Mouse (Mus musculus) midbrain, embryonic 12.5 days (tissue): Measurements from ENCODE around the gene Anapc5. TPM values are rescaled to one million over a fixed set of nuclear protein-coding genes. Genes with fewer than 3 reads are reported as not detected.

Source experiments
- ATAC-seq: fragments of 200-750 bp; cut with Nextera tagmentation; 2 replicates; pipeline ENCODE4 v1.8.0; 2017; ENCODE audit warnings: low read depth, moderate TSS enrichment, moderate library complexity; ENCODE audit not compliant: low FRiP score
- H3K27ac ChIP-seq: fragments of 300-500 bp; sonication (generic); replicated peaks from 2 replicates; pipeline ENCODE4 v1.5.1; 2016; ENCODE audit warnings: mild to moderate bottlenecking
- H3K27me3 ChIP-seq: fragments of 300-500 bp; sonication (generic); 2 replicates; pipeline ENCODE4 v1.6.1; 2016; ENCODE audit warnings: mild to moderate bottlenecking
- H3K36me3 ChIP-seq: fragments of 300-500 bp; sonication (generic); 2 replicates; pipeline ENCODE4 v1.6.1; 2016
- H3K4me1 ChIP-seq: fragments of 300-500 bp; sonication (generic); 2 replicates; pipeline ENCODE4 v1.6.1; 2016
- H3K4me2 ChIP-seq: fragments of 300-500 bp; sonication (generic); replicated peaks from 2 replicates; pipeline ENCODE4 v1.6.1; 2016; ENCODE audit warnings: mild to moderate bottlenecking, moderate library complexity
- H3K4me3 ChIP-seq: fragments of 300-500 bp; sonication (generic); 2 replicates; pipeline ENCODE4 v1.5.1; 2016; ENCODE audit warnings: mild to moderate bottlenecking
- H3K9ac ChIP-seq: fragments of 300-500 bp; sonication (generic); replicated peaks from 2 replicates; pipeline ENCODE4 v1.6.1; 2016; ENCODE audit warnings: mild to moderate bottlenecking, moderate library complexity
- H3K9me3 ChIP-seq: fragments of 300-500 bp; sonication (generic); 2 replicates; pipeline ENCODE4 v1.6.1; 2016; ENCODE audit warnings: mild to moderate bottlenecking
- WGBS: fragments of 180-500 bp; shearing (Covaris S2); methylation state at CpG from one replicate; pipeline ENCODE4 v1.1.7; 2016; 5-methylcytosine and 5-hydroxymethylcytosine counted together
- polyA plus RNA-seq: library from polyadenylated mRNA; unstranded; fragments of >200 nt; fragmentation: Nextera tagmentation; extraction: Ambion mirVana; gene quantifications from 2 replicates; pipeline ENCODE4 v1.2.1, GENCODE M21; 2016

Anapc5 gene
- polyA plus RNA-seq, 1 experiment from 2014 or later, result 542 TPM

DNA sequence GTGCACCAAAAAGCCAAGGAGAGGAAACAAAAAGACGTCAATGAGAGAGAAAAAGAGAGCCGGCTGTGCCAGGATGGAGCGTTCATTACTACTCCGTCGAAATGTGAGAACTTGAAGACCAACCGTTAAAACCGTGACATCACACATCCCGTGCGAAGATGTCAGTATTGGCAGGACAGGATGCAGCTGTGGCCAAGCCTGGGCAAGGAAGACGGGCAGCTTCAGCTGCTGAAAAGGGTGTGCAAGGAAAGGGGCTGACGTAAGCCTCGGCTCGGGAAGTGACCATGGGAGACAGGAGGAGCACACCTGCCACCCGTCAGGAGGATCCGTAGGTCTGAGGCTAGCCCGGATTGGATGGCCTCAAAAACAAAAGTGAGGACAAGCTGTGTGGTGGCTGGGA, 66.7 kb downstream of the Anapc5 start:
- Histone ChIP-seq H3K4me1 (no peaks in the 10 kb centered on the region), H3K27me3 (no peaks in the 10 kb centered on the region), H3K9me3 (no peaks in the 10 kb centered on the region), H3K9ac (no peak overlapping the region), H3K4me3 (no peak overlapping the region), H3K4me2 (no peak overlapping the region), H3K36me3 (peaks cover 42% of the 10 kb centered on the region), H3K27ac (no peak overlapping the region)
- no peak for ATAC-seq
- WGBS, result 92% methylated on average over 16 of the region's 16 CpGs

DNA sequence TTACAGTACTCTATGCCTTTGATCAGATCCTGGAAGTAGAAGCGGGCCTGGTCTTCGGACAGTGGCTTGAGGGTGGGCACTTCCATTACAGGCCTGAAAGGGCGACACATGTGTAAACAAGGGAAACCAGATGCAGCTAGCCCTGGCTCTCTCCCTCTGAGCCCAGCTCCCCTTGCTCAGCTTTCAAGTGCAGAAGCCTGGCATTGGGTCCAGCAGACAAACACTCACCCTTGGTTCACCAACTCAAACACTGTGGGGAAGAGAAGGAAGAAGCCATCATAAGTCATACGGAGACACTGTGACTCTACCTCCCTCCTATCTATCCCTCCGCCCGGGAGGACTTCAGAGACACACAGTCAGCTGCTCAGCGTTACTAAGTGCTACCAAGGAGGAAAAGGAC, 73.2 kb downstream of the Anapc5 start:
- Histone ChIP-seq H3K9me3 (no peaks in the 10 kb centered on the region), H3K27me3 (no peaks in the 10 kb centered on the region), H3K4me2 (no peak overlapping the region), H3K36me3 (peaks cover 39% of the 10 kb centered on the region), H3K4me1 (no peaks in the 10 kb centered on the region), H3K27ac (no peak overlapping the region), H3K9ac (no peak overlapping the region), H3K4me3 (no peak overlapping the region)
- ATAC-seq, result no peak
- WGBS, result 90% methylated on average over 7 of the region's 7 CpGs

DNA sequence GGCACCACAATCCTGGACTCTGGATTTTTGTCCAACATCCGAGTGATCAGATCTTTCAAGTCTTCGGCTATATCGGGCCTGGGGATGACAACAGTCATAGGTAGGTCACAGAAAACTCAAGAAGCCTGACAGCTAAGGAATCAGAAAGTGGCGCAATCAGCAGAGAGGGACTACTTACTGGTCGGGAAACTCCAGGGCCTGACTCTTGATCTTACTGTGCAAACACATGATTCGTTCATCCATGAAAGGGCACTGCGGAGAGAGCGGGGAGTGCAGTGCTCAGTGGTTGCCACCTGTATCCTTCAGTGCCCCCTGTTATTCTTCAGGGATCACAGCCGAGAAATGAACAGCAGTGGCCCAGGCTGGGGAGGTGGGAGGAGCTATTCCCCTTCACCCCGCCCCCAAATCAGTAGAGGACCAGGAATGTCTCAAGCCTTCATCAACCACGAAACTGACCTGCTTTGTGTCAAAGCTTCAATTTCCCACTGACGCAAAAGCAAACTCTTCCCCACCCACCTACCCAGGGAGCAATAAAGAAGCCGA, 77.2 kb downstream of the Anapc5 start:
- Histone ChIP-seq H3K4me2 (no peak overlapping the region), H3K4me1 (no peaks in the 10 kb centered on the region), H3K9me3 (no peaks in the 10 kb centered on the region), H3K9ac (no peak overlapping the region; the same call in 1 of the 2 replicates), H3K27ac (no peak overlapping the region), H3K4me3 (no peak overlapping the region), H3K36me3 (peaks cover 66% of the 10 kb centered on the region), H3K27me3 (no peaks in the 10 kb centered on the region)
- no peak for ATAC-seq
- 85% methylated on average over 13 of the region's 13 CpGs for WGBS

Other genes with a start within 250 kb of the Anapc5 start
- 59.8 TPM in 2 replicates for gene Ift81, start 206.8 kb downstream of the Anapc5 start, polyA plus RNA-seq
- 1.5 TPM in 2 replicates for gene P2rx7, start 177.4 kb downstream of the Anapc5 start, polyA plus RNA-seq
- gene P2rx4, start 113.8 kb downstream of the Anapc5 start, polyA plus RNA-seq, result 9.4 and 9.8 TPM in 2 replicates
- 35.4 and 37.3 TPM in 2 replicates for gene Camkk2, start 41.9 kb downstream of the Anapc5 start, polyA plus RNA-seq
- 52.0 and 53.1 TPM in 2 replicates for gene Rnf34, start 28.7 kb upstream of the Anapc5 start, polyA plus RNA-seq
- gene Kdm2b, start 168.5 kb upstream of the Anapc5 start, polyA plus RNA-seq, result 108 and 115 TPM in 2 replicates
- gene Orai1, start 193.7 kb upstream of the Anapc5 start, polyA plus RNA-seq, result 11.7 and 13.7 TPM in 2 replicates
- gene Morn3, start 225.7 kb upstream of the Anapc5 start, polyA plus RNA-seq, result not detected in 2 replicates
- 10.8 and 12.7 TPM in 2 replicates for gene Tmem120b, start 247.1 kb upstream of the Anapc5 start, polyA plus RNA-seq